Mouse (Mus musculus) E14TG2a.4 (cell line): Measurements from ENCODE around the gene Gm20388.

Experiments
- CTCF ChIP-seq: conservative IDR thresholded peaks from 2 replicates; pipeline ENCODE4 v1.5.1; 2014; ENCODE audit warnings: low read length
- NANOG ChIP-seq: IDR thresholded peaks from 2 replicates; pipeline ENCODE4 v1.6.1; 2014; ENCODE audit warnings: borderline replicate concordance, low read length, mixed read lengths

DNA sequence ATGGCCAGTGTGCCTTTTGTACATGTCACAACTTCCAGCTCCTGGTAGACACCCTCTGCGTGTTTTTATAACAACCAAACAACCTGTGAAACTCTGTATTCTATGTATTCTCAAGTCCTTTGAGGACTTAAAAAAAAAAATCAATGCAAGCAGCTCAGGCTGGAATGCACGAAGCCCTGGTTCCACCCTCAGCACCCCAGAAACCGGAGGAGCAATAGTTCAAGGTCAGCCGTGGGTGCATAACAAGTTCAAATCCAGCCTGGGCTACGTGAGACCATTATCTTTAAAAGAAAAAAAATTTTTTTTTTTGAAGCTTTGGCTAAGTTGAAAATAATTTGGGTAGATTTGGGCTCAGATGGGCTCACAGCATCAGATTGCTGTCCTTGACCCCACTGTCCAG, 353.2 kb downstream of the Gm20388 start:
- TF ChIP-seq CTCF (no peak), NANOG (no peak)
